Mouse (Mus musculus): ENCODE measurements at regions not wholly inside any gene's neighbourhood (a gene's known extent, or its start where the extent isn't known, plus 50 kb on each side); places are given as distances from the start of the nearest gene placed in this dataset.
A peak's percentile ranks its signal among the peaks of the same experiment; 100 is the strongest.

DNA sequence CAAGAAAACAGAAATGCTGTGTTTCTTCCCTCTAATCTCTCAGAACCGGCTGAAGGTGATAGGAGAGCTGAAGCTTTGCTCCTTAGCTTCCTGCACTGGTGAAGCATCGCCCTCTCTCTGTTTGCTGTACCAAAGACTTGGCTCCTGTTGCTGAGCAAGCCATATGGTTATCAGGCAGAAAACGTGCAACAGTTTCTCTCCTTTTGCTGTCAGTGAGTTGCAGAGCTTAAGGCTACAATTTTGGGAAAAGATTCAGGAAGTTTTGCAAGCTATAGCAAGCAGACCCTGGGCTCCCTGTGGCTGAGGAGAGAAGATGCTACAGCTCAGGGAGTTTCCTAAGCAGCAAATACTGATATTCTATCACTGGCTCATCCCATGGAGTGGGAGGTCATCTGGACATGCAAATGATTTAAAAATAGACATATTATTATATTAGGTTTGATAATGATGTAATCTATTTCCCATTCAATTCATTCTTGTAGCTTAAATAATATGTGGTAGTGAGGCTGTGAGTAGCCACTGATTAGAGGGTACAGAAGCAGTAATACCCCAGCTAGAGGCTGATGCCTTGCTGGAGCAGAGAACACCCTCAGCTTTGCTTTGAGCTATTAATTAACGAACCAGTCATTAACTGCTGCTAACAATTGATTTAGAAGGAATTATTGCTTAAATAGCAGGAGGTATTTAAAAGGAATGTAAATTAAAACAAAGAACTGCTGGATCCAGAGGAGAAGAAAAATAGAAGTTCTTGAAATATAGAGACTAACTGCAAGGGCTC is 240.1 kb upstream of the Emcn start:
- DNase-seq (ENCODE audit: low spot score): peak; percentile 22

DNA sequence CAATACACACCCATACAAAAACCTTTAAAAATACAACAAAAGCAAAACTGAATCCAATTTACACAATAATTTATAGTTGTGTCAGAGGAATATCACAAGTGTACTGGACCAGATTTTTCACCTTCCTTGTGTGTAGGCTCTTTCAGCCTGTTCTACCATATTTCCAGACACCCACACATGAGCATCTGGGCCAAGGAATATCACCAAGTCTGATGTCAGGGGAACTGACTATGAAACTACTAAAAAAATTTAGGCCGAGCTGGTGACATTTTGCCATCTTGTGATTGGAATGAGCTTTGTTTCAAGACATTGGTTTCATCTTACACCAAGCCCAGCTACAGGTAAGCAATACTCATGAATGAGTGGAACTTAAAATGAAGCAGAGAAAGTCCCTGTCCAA is 234.9 kb upstream of the Emcn start:
- DNase-seq (ENCODE audit: low spot score): no peak

DNA sequence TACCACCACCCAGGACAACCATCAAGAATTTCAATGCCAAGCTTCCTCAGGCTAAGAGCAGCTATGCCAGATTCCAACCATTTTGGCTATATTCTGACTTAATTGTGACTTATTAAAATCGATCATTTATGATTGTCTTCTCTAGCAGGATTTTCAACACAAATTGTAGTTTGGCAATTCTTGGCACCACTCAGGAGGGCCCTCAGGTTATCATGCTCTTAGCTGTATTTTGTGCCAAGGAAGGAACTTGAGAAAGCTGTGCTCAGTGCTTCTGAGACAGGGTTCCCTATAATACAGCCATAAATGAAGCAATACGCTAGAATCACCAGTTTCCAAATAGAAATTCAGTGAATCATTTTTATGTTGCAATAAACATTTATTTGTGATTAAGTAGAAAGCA is 232.7 kb upstream of the Emcn start:
- no peak for DNase-seq (ENCODE audit: low spot score)

DNA sequence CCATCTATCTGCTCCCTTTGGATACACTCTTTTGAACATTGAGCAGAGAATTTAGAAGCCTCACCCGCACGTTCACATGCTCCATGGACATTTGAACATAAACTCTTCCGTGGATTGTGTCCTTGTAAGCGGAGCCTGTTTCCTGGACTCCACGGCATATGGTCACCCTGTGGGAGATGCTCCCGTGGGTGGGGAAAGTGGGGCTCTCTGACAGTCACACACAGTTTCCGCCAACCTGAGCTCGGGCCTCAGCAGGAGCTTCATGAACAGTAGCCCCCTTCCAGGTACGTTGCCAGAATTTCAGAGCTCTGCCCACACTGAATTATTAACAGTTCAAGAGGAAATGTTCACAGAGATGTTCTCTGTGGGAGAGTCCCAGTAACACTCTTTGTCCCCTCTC is 231.1 kb upstream of the Emcn start:
- no peak for DNase-seq (ENCODE audit: low spot score)

DNA sequence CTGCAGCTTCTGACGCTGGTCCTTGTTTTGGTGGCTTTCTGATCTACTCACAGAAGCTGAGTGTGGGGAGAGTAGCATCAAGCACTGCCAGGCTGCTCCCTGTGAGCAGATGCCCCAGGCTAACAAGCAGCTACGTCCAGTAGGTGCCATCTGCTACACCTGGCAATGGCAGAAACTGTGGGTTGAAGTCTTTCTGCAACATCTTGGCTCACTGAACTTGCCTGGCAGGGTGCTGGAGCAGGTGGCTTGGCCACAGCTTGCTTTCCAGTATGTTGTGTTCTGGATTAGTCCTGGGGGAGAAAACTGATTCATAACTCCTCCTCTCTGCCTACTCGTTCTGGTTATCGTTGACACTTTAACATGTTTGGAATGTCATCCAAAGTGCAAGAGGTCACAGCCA is 230.4 kb upstream of the Emcn start:
- DNase-seq (ENCODE audit: low spot score): no peak

DNA sequence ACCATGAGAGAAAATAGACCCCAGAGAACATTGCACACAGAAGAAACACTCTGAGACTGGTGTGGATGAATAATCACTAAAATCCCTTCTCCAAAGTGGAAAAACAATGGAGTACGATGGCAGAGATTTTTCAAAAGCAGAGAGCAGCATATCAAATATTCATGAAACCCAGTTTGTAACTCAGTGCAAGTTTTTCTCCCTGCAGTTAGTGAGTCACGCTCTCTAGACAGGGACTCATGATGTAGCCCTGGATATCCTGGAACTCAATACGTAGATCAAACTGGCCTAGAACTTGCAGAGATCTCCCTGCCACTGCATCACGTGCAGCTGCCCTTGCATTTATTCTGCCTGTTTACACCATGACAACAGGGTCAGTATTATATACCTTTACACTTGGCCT is 210.9 kb upstream of the Emcn start:
- no peak for DNase-seq (ENCODE audit: low spot score)

DNA sequence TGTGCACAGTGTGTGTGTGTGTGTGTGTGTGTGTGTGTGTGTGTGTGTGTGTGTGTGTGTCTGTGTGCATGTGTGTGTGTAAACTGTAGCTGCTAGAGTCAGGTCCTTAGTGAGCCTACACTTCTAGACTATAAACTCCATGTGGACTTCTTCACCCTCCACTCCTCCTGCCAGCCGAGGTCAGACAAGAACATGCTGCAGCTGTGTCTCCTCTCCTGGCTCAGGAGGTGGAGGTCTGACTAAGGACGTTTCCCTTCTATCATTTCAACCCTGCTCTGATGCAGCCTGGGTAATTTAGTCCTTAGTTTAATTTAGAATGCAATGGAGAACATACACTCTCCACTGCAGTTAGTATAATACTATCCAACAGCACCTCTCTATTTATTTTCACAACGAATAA is 198.8 kb upstream of the Emcn start:
- no peak for DNase-seq (ENCODE audit: low spot score)

DNA sequence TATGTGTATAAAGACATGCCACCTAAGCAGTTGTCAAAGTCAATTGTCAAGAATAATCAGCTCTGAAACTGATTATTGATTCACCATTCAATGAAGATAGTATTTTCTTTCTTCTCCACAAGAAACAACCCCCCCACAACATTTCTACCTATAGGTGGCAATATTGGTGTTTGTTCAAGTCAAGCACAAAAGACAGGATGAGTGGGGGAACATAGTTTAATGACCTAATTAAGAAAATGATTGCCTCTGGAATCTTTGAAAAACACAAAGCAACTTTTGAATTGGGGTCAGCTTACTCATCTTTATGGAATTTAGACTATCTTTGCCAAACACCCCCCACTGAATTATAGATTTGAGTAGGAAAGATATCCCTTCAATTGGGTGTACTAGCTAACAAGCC is 194.8 kb upstream of the Emcn start:
- DNase-seq (ENCODE audit: low spot score): peak; percentile 53

DNA sequence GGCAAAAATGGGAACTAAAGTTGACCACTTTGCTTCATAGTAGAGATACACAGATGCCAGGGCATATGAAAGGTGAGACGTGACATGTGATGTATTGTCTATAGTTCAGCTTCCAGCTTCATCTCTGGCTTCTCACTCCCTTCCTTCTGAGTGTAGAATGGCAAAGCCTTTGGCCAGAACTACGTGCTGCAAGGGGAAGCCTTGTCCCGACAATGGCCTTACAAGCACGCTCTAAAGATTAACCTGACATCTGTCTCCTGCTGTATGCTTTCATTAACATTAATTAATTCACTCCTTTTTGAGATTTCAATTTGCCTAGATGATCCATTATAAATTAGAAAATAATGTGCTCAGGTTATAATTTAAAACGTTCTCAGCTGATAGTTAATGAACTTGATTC is 193.5 kb upstream of the Emcn start:
- peak; percentile 23 for DNase-seq (ENCODE audit: low spot score)

DNA sequence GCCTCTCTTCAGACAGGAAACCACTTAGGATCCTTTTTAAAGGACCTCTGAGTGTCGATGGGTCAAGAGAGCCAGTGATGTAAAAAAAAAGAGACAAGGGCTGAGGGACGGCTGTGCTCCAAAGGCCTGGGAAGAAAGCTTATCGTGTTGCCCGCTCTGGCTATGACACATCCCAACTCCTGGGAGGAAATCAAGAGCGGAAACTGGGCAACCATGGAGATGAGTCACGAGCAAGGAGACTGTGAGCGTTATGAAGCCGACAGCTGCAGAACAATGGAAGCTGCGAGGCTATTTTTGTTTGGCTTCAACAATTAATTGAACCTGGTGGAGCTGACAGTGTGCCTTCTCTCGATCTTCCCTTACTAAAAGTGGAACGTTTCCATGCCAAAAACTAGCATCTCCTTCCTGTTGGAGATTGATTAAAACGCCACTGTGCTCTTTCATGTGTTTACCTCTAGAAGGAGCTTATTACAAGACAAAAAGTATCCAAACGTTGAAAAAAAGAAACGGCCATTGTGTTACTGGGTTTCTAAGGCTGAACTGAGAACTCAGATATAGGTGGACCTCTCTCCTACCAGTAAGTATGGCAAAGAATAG is 190.4 kb upstream of the Emcn start:
- DNase-seq (ENCODE audit: low spot score): peak; percentile 61

DNA sequence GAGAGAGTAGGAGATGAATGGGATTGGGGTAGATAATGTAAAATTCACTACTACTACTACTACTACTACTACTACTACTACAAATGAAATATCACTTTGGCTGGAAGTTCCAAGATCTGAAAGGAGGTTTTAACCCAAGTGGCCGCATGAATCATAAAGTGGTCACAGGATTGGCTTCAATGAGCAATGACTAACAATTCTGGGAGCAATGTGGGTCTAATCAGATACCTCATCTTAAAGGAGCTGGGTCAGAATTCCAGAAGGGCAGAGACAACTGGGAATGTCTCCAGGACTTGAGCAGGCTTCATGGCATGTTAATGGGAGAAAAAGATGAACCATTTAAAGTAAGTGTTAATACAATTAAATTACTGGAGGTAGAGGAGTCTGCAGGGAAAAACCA is 189.4 kb upstream of the Emcn start:
- no peak for DNase-seq (ENCODE audit: low spot score)

DNA sequence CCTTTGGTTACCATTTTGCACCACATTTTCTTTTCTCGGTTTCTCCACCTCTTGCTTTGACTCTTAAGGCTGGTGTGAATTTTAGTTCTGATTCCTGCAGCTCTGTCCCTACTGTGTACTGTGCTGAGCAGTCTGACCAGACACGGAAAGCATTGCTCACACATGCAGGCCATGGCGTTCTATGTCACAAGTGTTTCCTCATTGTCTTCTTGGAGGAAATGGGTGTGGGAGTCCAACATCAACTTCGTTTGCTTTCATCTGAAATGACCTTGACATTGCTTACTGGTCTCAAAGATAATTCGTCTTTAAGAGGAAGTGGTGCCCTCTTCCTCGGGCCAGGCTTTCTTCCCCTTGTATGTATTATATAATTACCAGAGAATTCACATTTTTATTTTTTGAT is 187.6 kb upstream of the Emcn start:
- DNase-seq (ENCODE audit: low spot score): no peak

DNA sequence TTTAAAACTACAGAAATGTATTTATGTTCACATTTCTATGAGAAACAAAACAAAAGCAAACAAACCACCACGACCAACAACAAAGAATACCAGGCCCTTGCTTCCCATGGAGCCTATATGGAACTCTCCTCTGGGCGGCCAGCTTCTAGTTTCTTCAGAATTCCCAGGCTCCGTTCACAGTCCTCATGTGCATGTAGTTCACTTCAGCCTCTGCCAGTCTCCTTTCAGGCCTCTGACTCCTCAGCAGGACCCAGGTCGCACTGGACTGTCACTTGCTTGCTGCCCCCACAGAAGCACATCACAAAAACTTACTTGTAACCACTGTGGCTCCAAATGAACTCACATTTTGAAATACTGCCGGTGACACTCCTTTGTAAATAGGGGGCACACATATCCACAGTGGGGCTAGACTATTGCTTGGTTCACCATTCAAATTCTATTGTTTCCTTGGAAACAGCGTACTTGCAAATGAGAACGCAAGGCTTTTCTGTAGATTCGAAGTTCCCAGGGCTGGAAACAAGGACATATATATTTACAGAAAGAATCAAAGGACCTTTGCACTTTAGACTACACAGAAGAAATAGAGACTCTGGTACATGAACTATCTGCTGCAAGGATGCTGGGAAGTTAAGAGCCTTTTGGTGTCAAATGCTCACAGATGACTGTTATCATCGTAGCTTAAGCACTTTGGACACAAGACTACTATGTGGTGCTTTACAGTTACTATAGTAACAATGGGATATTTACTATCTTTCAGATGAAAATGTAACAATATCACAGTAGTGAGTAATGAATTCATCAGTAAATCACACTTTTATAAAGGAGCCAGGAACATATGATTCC is 186.4 kb upstream of the Emcn start:
- DNase-seq (ENCODE audit: low spot score): no peak

DNA sequence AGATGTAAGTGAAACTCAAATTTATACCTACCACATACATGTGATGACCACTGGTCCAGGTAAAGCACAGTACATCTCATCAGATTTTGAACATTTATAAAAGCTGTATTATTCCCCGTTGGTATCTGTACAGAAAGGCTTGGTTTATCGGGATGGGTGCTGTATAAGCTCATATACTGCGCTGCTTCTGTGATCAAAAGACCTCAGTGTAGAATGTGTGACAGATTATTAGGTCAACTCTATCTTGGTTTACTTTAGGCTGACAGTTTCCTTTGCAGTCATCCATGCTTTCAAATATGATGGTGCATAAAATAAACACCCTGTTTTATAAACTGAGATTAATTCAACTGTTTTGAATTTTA is 185.8 kb upstream of the Emcn start:
- no peak for DNase-seq (ENCODE audit: low spot score)

DNA sequence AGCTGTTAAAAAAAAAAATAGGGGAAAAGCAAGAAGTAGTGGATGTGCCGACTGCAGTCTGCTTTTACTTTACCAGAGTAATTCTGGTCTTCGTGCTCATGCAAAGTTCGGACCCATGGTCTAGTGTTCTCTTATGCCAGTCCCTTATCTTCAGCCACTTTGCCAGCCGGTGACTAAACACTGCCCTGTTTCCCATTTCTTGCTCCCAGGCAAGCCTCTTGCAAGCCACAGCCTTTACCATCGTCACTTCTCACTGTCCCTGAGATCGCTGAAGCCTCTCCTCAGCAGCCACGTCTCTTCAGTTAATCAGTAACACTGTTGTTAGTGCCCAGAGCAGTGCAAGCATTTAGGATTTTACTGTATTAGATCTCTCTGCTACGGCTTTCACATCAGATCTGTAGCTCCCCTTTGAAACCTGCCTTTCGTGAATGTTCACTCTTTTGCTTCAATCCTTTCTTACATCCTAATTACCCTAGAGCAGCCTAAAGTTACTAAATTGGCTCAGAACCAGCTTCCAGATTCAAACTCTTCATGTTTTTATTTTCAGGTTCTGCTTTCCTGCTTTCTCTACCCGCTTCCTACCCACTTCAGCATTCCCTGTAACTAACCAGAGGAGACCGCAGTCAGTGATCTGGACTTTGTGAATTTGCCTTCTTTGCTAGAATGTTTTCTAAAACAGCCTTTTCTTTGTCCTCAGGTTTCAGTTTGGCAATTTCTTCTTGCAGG is 184.5 kb upstream of the Emcn start:
- DNase-seq (ENCODE audit: low spot score): no peak

DNA sequence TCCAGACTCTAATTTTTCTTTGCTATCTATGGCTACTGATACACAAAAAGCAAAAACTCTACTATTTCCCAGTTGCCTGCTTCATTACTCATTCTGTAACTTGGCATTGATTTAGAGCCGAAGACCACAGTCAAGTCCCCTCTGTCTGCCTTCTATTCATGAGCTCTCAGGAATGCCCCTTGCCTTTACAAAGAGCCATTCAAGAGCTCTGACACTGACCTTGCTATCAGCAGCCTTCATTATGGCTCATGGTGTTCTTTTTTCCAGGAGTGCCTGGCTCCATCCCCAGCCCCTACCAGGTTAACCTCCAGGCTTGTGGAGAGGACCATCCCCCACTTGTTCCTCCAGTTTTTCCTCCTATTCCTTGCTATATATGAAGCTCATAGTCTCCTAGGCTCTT is 151.8 kb upstream of the Emcn start:
- DNase-seq (ENCODE audit: low spot score): no peak

DNA sequence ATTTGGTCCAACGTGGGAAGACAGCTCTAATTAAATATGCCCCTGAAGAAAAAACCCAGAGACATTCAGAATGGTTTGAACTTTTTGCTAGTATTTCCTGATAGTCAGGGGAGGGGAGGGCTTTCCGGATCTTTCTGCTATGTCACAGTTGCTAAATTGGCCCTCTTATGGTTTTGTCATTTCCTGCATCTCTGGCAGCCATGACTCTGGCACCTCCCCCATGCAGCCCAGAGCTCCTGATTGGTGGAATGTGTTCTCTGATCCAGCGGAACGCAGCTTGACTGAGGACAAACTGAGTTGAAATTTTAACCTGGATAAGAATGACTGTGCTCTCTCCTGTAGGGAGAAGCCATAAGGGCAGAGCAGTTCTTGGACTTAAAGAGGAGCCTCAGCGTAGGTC is 150.4 kb upstream of the Emcn start:
- no peak for DNase-seq (ENCODE audit: low spot score)

DNA sequence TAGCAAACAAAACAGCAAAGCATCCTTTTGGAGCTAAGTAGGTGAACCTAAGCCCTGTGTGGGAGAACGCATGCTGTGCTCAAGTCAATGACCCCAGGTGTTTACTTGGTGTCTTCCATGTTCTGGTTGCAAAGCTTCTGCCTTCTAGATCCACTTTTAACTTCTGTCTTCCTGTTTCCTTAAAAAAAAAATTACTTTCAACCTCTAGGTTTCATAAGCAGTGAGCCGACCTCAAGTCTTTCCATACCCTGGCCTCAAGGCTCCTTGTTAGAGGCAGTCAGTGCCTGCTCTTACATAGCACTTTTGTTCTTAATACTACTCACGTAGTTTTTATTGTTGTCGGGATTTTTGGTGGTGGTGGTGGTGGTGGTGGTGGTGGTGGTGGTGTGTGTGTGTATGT is 149.9 kb upstream of the Emcn start:
- DNase-seq (ENCODE audit: low spot score): no peak

DNA sequence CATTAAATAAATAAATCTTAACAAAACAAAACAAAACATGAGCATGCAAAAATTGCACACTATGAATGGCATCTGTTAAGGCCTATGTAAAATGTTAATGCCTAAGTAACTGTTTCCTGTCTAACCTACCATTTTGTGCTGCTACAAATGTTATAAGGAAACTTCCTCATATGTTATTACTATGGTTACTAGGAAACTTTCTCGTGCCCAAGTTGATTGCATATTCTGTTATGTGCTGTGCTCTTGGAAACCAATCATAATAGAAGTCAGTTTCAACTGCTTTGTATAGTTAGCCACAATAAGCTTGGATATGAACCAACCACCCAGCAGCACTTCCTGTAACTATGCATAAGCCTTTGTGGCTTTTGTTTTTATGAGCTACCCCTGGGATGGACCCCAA is 147.0 kb upstream of the Emcn start:
- no peak for DNase-seq (ENCODE audit: low spot score)

DNA sequence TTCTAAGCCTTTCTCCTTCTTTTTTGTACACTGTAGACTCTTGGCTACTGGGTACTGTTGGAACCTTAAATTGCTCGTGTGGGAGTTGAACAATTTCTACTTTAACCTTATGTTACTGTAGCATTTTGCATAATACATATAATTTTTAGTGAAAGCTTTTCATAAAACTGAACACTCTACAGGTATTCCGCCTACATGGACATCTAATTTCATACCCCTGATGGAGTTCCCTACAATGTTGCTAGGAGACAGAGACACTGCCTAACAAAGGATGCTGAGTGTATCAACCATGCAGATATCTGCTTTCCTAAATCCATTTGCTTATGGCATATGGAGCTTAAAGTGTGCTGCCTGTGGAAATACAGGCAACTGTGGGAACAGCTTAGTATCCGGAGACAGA is 129.2 kb upstream of the Emcn start:
- DNase-seq (ENCODE audit: low spot score): peak; percentile 18

DNA sequence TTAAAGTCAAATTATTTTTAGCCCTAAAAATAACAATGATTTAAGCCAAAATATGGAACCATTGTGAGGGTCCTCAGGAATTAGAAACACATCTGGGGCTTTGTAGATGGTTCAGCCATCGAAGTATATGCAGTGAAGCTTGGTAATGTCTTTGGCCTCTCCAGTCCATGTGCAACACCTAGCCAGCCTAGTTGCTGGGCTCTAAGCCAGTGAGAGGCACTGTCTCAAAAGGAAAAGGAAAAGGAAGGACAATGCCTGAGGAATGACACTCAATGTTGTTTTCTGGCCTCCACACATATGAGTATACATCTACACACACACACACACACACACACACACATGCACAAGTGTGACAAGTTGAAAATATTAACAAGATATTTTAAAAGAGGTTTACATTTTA is 124.8 kb upstream of the Emcn start:
- no peak for DNase-seq (ENCODE audit: low spot score)

DNA sequence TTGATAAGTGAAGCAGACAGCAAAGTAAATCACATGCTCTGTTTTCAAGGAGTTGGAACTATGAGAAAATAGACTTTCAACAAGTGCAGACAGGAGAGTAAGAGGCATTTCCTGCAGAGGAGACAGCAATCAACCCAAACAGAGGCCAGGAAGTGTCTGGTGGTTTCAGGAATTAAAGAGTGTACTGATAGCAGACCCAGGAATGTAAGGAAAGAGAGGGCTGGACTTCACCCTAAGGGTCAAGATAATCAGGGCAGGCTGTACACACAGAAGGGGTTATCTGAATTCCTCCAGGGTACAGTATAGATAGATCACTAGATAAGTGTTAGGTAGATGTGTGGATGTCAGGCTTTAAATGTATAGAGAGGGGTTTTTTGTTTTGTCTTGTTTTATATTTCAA is 123.6 kb upstream of the Emcn start:
- no peak for DNase-seq (ENCODE audit: low spot score)

DNA sequence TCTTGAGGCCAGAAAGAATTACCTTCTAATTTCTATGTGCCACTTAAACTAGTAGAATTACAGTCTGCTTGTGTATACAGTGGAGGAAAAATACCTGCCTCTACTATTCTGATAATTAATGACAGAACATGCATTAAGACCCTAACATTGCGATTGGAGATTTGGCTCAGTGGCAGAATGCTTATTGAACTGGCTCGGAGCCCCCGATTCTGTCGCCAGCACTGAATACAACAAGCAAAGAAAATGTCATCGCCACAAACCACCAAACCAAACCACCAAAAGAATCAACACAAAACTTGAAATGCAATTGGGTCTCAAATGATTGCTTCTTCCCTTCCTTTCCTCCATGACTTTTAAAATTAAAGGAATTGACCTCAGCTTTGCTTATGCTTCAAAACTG is 122.9 kb upstream of the Emcn start:
- DNase-seq (ENCODE audit: low spot score): no peak

All from retina, embryonic 14.5 days (tissue).